ENCODE assay signal across 7 mouse cellular contexts in the genomic region with DNA sequence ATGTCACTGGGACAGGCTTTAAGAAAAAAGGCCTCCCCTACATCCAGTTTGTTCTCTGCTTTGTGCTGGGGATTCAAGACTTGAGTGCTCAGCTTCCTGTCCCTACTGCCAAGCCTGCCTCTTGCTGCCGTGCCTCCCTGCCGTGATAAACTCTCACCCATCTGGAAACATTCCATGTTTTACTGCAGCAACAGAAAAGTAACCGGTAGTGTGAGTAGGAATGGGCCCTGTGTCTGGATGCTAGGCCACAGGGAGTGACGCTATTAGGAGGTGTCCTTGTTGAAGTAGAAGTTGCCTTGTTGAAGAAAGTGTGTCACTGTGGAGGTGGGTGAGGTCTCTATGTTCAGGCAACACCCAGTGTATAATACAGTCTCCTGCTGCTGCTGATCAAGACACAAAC. TPM values are rescaled to one million over a fixed set of nuclear protein-coding genes. Genes with fewer than 3 reads are reported as not detected.
DNase-seq lines count a peak whose midpoint lies in the region; ATAC-seq lines count a peak whose summit lies in the region.

No protein-coding gene starts in this region.

- ATAC-seq in embryonic facial prominence, embryonic 15.5 days (ENCODE audit: insufficient number of reproducible peaks, low FRiP score, low TSS enrichment, low read depth) = 0 out of 2 replicates have a peak, but pooled peaks have one; percentile 57
- ATAC-seq in erythroid progenitor cell, adult 5-6 weeks (replicated peaks; ENCODE audit: low FRiP score, poor library complexity, severe bottlenecking) = no peak

- H3K9me3 ChIP-seq in embryonic facial prominence, embryonic 15.5 days (replicated peaks) = no peaks in the 10 kb centered on the region

- WGBS in embryonic facial prominence, embryonic 15.5 days = 21% methylated on average over 4 of the region's 4 CpGs

- intact Hi-C loops in heart, postnatal 25 days (cut with DNase I) = no loop called here

- no peak overlapping the region for H3K9ac ChIP-seq in embryonic facial prominence, embryonic 15.5 days

- H3K4me3 ChIP-seq in embryonic facial prominence, embryonic 15.5 days (replicated peaks) = no peak overlapping the region

- peaks cover 19% of the 10 kb centered on the region for H3K36me3 ChIP-seq in embryonic facial prominence, embryonic 15.5 days

- DNase-seq in ovary, adult 18-20 months (ENCODE audit: low spot score) = peak; percentile 28
- no peak for DNase-seq in ovary, postnatal 14 days (ENCODE audit: low spot score)
- DNase-seq in heart, postnatal 25 days (ENCODE audit: low spot score) = peak; percentile 16
- peak; percentile 55 for DNase-seq in lung, postnatal 36 days
- DNase-seq in gastrocnemius, adult 8-10 months (ENCODE audit: low spot score in 2 of 2) = no peak

- no peaks in the 10 kb centered on the region for H3K27me3 ChIP-seq in embryonic facial prominence, embryonic 15.5 days

- no peak overlapping the region for H3K27ac ChIP-seq in embryonic facial prominence, embryonic 15.5 days (replicated peaks)

- no peak overlapping the region for H3K4me2 ChIP-seq in embryonic facial prominence, embryonic 15.5 days (replicated peaks)

- H3K4me1 ChIP-seq in embryonic facial prominence, embryonic 15.5 days = peaks cover 21% of the 10 kb centered on the region

RNA-seq across cellular contexts. Expression of gene Camsap2, which starts 20.0 kb away (rescaled TPM):
- 11.2 and 12.4 TPM in 2 replicates for polyA plus RNA-seq in embryonic facial prominence, embryonic 15.5 days (2015; fragmentation: Nextera tagmentation; extraction: Ambion mirVana)
- total RNA-seq in heart, postnatal 25 days (2021) = 10 to 100 TPM; 21.4 to 22.8 TPM
- 111 and 128 TPM in 2 replicates for total RNA-seq in erythroid progenitor cell, adult 5-6 weeks (2015; ENCODE audit: low replicate concordance)
- total RNA-seq in erythroid progenitor cell, adult 5-6 weeks (2017; ENCODE audit: low replicate concordance) = 192 and 194 TPM in 2 replicates
- total RNA-seq in gastrocnemius, adult 8-10 months (2022) = 1 to 10 TPM; 7.3 to 9.5 (median 8.6) TPM

Comparison
In these comparisons a context has a peak if more than half of its experiments do, and no peak if none do; other contexts are left out.
1. DNase-seq: peak in ovary, adult 18-20 months (single experiment), heart, postnatal 25 days (single experiment) and lung, postnatal 36 days (single experiment); none in ovary, postnatal 14 days (single experiment) and gastrocnemius, adult 8-10 months (0 of 2).
2. RNA of gene Camsap2, which starts 20.0 kb away (total RNA-seq): 111 to 194 TPM in erythroid progenitor cell, adult 5-6 weeks; 21.4 to 22.8 TPM in heart, postnatal 25 days and 7.3 to 9.5 TPM in gastrocnemius, adult 8-10 months; every median in the first group is over 4 times any median in the second.